Mouse (Mus musculus) forebrain, embryonic 14.5 days (tissue): ENCODE results near the gene Olfr1386. TPM values are rescaled to one million over a fixed set of nuclear protein-coding genes. Genes with fewer than 3 reads are reported as not detected.

Experiments
- ATAC-seq: fragments of 200-750 bp; cut with Nextera tagmentation; 2 replicates; pipeline ENCODE4 v1.8.0; 2017; ENCODE audit warnings: mild to moderate bottlenecking, moderate library complexity
- DNase-seq: peaks from one replicate; pipeline ENCODE4 v3.0.0-alpha.2; 2015; ENCODE audit warnings: low spot score
- H3K27ac ChIP-seq: fragments of 300-500 bp; sonication (generic); 2 replicates; pipeline ENCODE4 v1.5.1; 2014; ENCODE audit warnings: low read depth, mild to moderate bottlenecking, control low read depth, low read length, moderate library complexity
- H3K27me3 ChIP-seq: fragments of 300-500 bp; sonication (generic); replicated peaks from 2 replicates; pipeline ENCODE4 v1.6.1; 2014; ENCODE audit warnings: low read length, control low read depth, mixed read lengths; ENCODE audit not compliant: control insufficient read depth, insufficient read depth
- H3K36me3 ChIP-seq: fragments of 300-500 bp; sonication (generic); 2 replicates; pipeline ENCODE4 v1.6.1; 2014; ENCODE audit warnings: low read length, control low read depth; ENCODE audit not compliant: control insufficient read depth, insufficient read depth
- H3K4me1 ChIP-seq: fragments of 300-500 bp; sonication (generic); 2 replicates; pipeline ENCODE4 v1.6.1; 2014; ENCODE audit warnings: antibody characterized with exemption, low read length, control low read depth; ENCODE audit not compliant: control insufficient read depth, insufficient read depth
- H3K4me2 ChIP-seq: fragments of 300-500 bp; sonication (generic); 2 replicates; pipeline ENCODE4 v1.6.1; 2014; ENCODE audit warnings: mild to moderate bottlenecking, control low read depth, low read length
- H3K4me3 ChIP-seq: fragments of 300-500 bp; sonication (generic); 2 replicates; pipeline ENCODE4 v1.5.1; 2014; ENCODE audit warnings: low read depth, low read length, control low read depth
- H3K9ac ChIP-seq: fragments of 300-500 bp; sonication (generic); 2 replicates; pipeline ENCODE4 v1.6.1; 2014; ENCODE audit warnings: mild to moderate bottlenecking, low read length, control low read depth, moderate library complexity
- H3K9me3 ChIP-seq: fragments of 300-500 bp; sonication (generic); replicated peaks from 2 replicates; pipeline ENCODE4 v1.6.1; 2016; ENCODE audit warnings: low read length, control low read depth, mixed read lengths; ENCODE audit not compliant: control insufficient read depth
- polyA plus RNA-seq: library from polyadenylated mRNA; unstranded; fragments of >200 nt; fragmentation: Nextera tagmentation; extraction: Ambion mirVana; gene quantifications from 2 replicates; pipeline ENCODE4 v1.2.1, GENCODE M21; 2014

The Olfr1386 gene
- polyA plus RNA-seq, 1 experiment from 2014 or later = not detected

DNA sequence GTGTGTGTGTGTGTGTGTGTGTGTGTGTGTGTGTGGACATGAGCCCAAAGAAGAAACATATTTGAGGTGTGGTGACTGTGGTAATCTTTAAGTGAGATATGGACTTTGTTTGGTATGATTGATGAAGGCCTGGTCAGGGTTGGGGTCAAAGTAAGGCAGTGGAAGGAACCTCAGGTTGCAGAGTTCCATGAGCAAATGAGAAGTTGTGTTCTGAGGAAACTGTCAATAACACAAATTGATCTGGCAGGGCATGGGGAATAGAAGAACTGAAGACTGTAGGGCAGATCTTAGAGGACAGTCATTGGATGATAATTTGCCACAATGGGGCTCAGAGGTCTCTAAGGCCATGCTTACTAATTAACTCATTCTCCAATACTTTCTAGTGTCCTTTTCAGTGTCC is 54.5 kb downstream of the Olfr1386 start, which contains the start of gene Olfr1383:
TSS of gene Olfr1383 (plus strand) at position 301 of the 400 bp plus-strand sequence.
- H3K9me3 ChIP-seq = no peaks in the 10 kb centered on the region

More for the DNA sequence above, 54.5 kb downstream of the Olfr1386 start, which contains the start of gene Olfr1383:
- no peak within 1 kb of the TSS for H3K4me3 ChIP-seq
- no peak within 1 kb of the TSS for H3K9ac ChIP-seq
- DNase-seq (no peak), ATAC-seq (no peak)
- H3K27ac ChIP-seq = no peak within 1 kb of the TSS
- H3K27me3 ChIP-seq = no peaks in the 10 kb centered on the region
- H3K36me3 ChIP-seq = no peaks in the 10 kb centered on the region
- no peaks in the 10 kb centered on the region for H3K4me1 ChIP-seq
- no peak within 1 kb of the TSS for H3K4me2 ChIP-seq

Other genes with a start within 250 kb of the Olfr1386 start
- 23.5 and 23.8 TPM in 2 replicates for gene Mgat1, start 220.9 kb upstream of the Olfr1386 start, polyA plus RNA-seq
- gene Olfr1393, start 186.7 kb upstream of the Olfr1386 start, polyA plus RNA-seq = not detected in 2 replicates
- not detected in 2 replicates for gene Olfr1392, start 179.8 kb upstream of the Olfr1386 start, polyA plus RNA-seq
- gene Olfr10, start 160.3 kb upstream of the Olfr1386 start, polyA plus RNA-seq = not detected in 2 replicates
- not detected in 2 replicates for gene Olfr1391, start 142.3 kb upstream of the Olfr1386 start, polyA plus RNA-seq
- not detected in 2 replicates for gene Olfr1390, start 129.9 kb upstream of the Olfr1386 start, polyA plus RNA-seq
- gene Olfr1389, start 42.0 kb upstream of the Olfr1386 start, polyA plus RNA-seq = not detected in 2 replicates
- not detected in 2 replicates for gene Olfr1388, start 28.4 kb upstream of the Olfr1386 start, polyA plus RNA-seq
- gene Olfr1387, start 9.7 kb upstream of the Olfr1386 start, polyA plus RNA-seq = not detected in 2 replicates
- not detected in 2 replicates for gene Olfr1385, start 24.0 kb downstream of the Olfr1386 start, polyA plus RNA-seq
- not detected in 2 replicates for gene Olfr1384, start 41.7 kb downstream of the Olfr1386 start, polyA plus RNA-seq
- not detected in 2 replicates for gene Olfr1383, start 54.6 kb downstream of the Olfr1386 start, polyA plus RNA-seq
- not detected in 2 replicates for gene Olfr1382, start 63.2 kb downstream of the Olfr1386 start, polyA plus RNA-seq
- not detected in 2 replicates for gene Olfr1381, start 78.4 kb downstream of the Olfr1386 start, polyA plus RNA-seq
- not detected in 2 replicates for gene Olfr1380, start 91.8 kb downstream of the Olfr1386 start, polyA plus RNA-seq
- 1.8 TPM in 2 replicates for gene Flt4, start 144.2 kb downstream of the Olfr1386 start, polyA plus RNA-seq
- not detected in 2 replicates for gene Scgb3a1, start 198.6 kb downstream of the Olfr1386 start, polyA plus RNA-seq
- gene Cnot6, start 247.7 kb downstream of the Olfr1386 start, polyA plus RNA-seq = 56.3 and 58.8 TPM in 2 replicates